Mouse (Mus musculus) liver, embryonic 11.5 days (tissue): ENCODE results near the gene Slc5a10. TPM values are rescaled to one million over a fixed set of nuclear protein-coding genes. Genes with fewer than 3 reads are reported as not detected.

Source experiments
- ATAC-seq: fragments of 200-750 bp; cut with Nextera tagmentation; replicated peaks from 2 replicates; pipeline ENCODE4 v1.8.0; 2017; ENCODE audit warnings: moderate number of reproducible peaks, mild to moderate bottlenecking, moderate TSS enrichment, moderate library complexity; ENCODE audit not compliant: low FRiP score
- DNase-seq: peaks from one replicate; pipeline ENCODE4 v3.0.0-alpha.2; 2017; ENCODE audit warnings: low spot score
- H3K27ac ChIP-seq: fragments of 300-500 bp; sonication (generic); 2 replicates; pipeline ENCODE4 v1.5.1; 2014; ENCODE audit warnings: mild to moderate bottlenecking, low read depth, low read length, control low read depth
- H3K27me3 ChIP-seq: fragments of 300-500 bp; sonication (generic); replicated peaks from 2 replicates; pipeline ENCODE4 v1.6.1; 2014; ENCODE audit warnings: low read length, mixed read lengths; ENCODE audit not compliant: control insufficient read depth, insufficient read depth
- H3K36me3 ChIP-seq: fragments of 300-500 bp; sonication (generic); 2 replicates; pipeline ENCODE4 v1.6.1; 2014; ENCODE audit warnings: mild to moderate bottlenecking, low read length, moderate library complexity, mixed read lengths; ENCODE audit not compliant: control insufficient read depth, insufficient read depth
- H3K4me1 ChIP-seq: fragments of 300-500 bp; sonication (generic); replicated peaks from 2 replicates; pipeline ENCODE4 v1.6.1; 2014; ENCODE audit warnings: low read length, mixed read lengths; ENCODE audit not compliant: control insufficient read depth, insufficient read depth
- H3K4me2 ChIP-seq: fragments of 300-500 bp; sonication (generic); 2 replicates; pipeline ENCODE4 v1.6.1; 2014; ENCODE audit warnings: mild to moderate bottlenecking, control low read depth, moderate library complexity
- H3K4me3 ChIP-seq: fragments of 300-500 bp; sonication (generic); 2 replicates; pipeline ENCODE4 v1.5.1; 2014; ENCODE audit warnings: low read depth, low read length, control low read depth
- H3K9ac ChIP-seq: fragments of 300-500 bp; sonication (generic); 2 replicates; pipeline ENCODE4 v1.6.1; 2014; ENCODE audit warnings: low read depth, low read length, control low read depth
- H3K9me3 ChIP-seq: fragments of 300-500 bp; sonication (generic); 2 replicates; pipeline ENCODE4 v1.6.1; 2016; ENCODE audit warnings: low read length, inconsistent platforms, mixed read lengths; ENCODE audit not compliant: control insufficient read depth
- WGBS: fragments of 180-500 bp; shearing (Covaris S2); extraction: QIAGEN DNeasy Blood & Tissue Kit; methylation state at CpG from one replicate; pipeline ENCODE4 v1.1.7; 2014; 5-methylcytosine and 5-hydroxymethylcytosine counted together
- polyA plus RNA-seq: library from polyadenylated mRNA; unstranded; fragments of >200 nt; fragmentation: Nextera tagmentation; extraction: Ambion mirVana; gene quantifications from 2 replicates; pipeline ENCODE4 v1.2.1, GENCODE M21; 2014

The Slc5a10 gene
- polyA plus RNA-seq, 1 experiment from 2014 or later: not detected

DNA sequence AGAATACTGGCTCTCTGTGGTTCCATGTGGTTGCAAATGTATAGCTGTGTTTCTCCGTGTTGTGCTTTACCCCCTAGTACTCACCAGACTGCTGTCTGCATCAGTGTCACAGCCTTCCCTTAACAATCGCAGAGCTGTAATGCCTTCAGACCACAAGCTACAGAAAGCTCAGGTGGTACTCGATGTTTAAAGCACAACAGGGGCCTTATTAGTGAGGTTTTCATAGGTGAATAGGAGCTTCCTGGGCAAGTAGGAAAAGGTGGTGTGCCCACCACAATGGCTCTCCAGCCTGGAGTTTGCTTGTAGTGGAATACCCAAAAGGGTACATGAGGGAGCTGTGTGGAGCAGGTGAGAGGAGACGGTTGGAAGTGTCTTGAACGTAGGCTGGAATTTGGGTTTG lies 68.4 kb downstream of the Slc5a10 start:
- no peaks in the 10 kb centered on the region for H3K9me3 ChIP-seq
- H3K4me3 ChIP-seq: no peak overlapping the region
- H3K27ac ChIP-seq: no peak overlapping the region
- H3K4me2 ChIP-seq: no peak overlapping the region
- H3K27me3 ChIP-seq: no peaks in the 10 kb centered on the region
- 86% methylated on average over 5 of the region's 5 CpGs for WGBS
- no peaks in the 10 kb centered on the region for H3K36me3 ChIP-seq
- no peak overlapping the region for H3K9ac ChIP-seq
- DNase-seq (no peak), ATAC-seq (no peak)
- H3K4me1 ChIP-seq: no peaks in the 10 kb centered on the region

- Histone ChIP-seq H3K4me2 (no peak overlapping the region), H3K27ac (no peak overlapping the region), H3K4me1 (no peaks in the 10 kb centered on the region), H3K36me3 (no peaks in the 10 kb centered on the region), H3K27me3 (no peaks in the 10 kb centered on the region), H3K9ac (no peak overlapping the region), H3K9me3 (no peaks in the 10 kb centered on the region), H3K4me3 (no peak overlapping the region)
- WGBS: 77% methylated on average over 9 of the region's 9 CpGs
- no peak for DNase-seq
- no peak for ATAC-seq
Observed at GRCm38 (mm10) chr11:61650470-61651265, 70.0 kb downstream of the Slc5a10 start.

- H3K36me3 ChIP-seq: no peaks in the 10 kb centered on the region
- H3K4me1 ChIP-seq: no peaks in the 10 kb centered on the region
- H3K4me3 ChIP-seq: no peak overlapping the region
- no peaks in the 10 kb centered on the region for H3K27me3 ChIP-seq
- 83% methylated on average over 4 of the region's 4 CpGs for WGBS
- ATAC-seq: no peak
- H3K4me2 ChIP-seq: no peak overlapping the region
- DNase-seq: no peak
- no peaks in the 10 kb centered on the region for H3K9me3 ChIP-seq
- no peak overlapping the region for H3K9ac ChIP-seq
- H3K27ac ChIP-seq: no peak overlapping the region
Observed at GRCm38 (mm10) chr11:61649626-61650025, 71.0 kb downstream of the Slc5a10 start.

GRCm38 (mm10) chr11:61649163-61649580 lies 71.5 kb downstream of the Slc5a10 start:
- ATAC-seq (no peak), DNase-seq (no peak)
- WGBS: 89% methylated on average over 5 of the region's 5 CpGs
- no peaks in the 10 kb centered on the region for H3K36me3 ChIP-seq
- H3K9ac ChIP-seq: no peak overlapping the region
- no peaks in the 10 kb centered on the region for H3K27me3 ChIP-seq
- no peak overlapping the region for H3K4me3 ChIP-seq
- H3K4me2 ChIP-seq: no peak overlapping the region
- no peaks in the 10 kb centered on the region for H3K9me3 ChIP-seq
- no peaks in the 10 kb centered on the region for H3K4me1 ChIP-seq
- no peak overlapping the region for H3K27ac ChIP-seq

DNA sequence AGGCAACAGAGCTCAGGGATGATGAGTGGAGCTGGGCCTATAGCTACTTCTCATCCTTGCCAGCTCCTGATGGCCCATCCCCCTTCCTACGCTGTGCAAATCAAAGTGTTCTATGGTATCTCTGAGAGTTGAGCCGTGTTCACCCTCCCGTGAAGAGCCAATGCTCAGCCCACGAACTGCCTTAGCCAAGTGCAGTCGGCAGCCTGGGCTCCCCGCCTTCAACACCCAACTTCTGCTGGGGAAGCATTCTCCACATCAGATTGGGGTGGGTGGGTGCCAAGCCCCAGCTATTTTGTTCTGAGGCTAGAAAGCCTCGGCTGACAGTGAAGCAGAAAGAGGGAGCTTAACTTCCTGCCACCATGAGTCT lies 71.9 kb downstream of the Slc5a10 start:
- WGBS: 62% methylated on average over 7 of the region's 7 CpGs
- no peaks in the 10 kb centered on the region for H3K27me3 ChIP-seq
- H3K36me3 ChIP-seq: no peaks in the 10 kb centered on the region
- no peaks in the 10 kb centered on the region for H3K4me1 ChIP-seq
- no peak overlapping the region for H3K9ac ChIP-seq
- no peak overlapping the region for H3K27ac ChIP-seq
- ATAC-seq: no peak
- H3K9me3 ChIP-seq: no peaks in the 10 kb centered on the region
- no peak overlapping the region for H3K4me2 ChIP-seq
- no peak for DNase-seq
- no peak overlapping the region for H3K4me3 ChIP-seq

DNA sequence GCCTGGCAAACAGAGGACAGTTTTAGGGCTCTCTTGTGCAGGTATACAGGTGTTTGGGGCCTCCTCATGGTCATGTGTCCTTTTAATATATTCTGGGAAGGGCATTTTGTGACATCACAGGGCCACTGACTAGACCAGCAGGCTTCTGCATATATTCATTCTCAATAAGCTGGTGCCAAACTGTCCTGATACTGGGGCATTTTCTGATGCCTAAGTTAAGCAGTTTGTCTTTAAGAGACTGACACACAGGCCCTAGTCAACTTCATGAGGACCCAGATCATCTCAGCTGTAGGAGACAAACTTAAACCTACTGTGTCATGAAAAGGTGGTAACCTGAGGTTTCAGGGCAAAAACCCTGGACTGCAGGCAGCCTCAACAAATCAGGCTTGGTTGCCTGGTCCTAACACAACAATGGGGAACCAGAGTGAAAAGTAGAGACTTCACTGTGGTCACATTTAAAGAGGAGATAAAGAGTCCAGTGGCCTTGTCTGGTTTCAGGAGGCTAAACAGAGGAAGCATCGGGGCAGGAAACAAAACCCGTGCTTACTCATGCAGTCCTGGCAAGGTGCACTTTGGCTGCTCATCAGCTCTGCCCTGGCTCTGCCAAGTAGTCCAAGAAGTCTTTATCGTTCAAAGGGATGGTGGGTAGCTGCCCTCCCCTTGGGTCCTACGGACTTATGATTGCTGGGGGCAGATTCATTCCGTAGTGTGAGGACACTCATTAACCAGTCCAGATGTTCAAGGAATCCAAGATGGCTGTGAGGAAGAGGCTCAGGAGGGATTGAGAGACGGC lies 72.5 kb downstream of the Slc5a10 start:
- ATAC-seq: no peak
- no peaks in the 10 kb centered on the region for H3K9me3 ChIP-seq
- H3K9ac ChIP-seq: no peak overlapping the region
- no peak overlapping the region for H3K4me2 ChIP-seq
- H3K4me3 ChIP-seq: no peak overlapping the region
- no peak for DNase-seq
- H3K4me1 ChIP-seq: no peaks in the 10 kb centered on the region
- no peaks in the 10 kb centered on the region for H3K27me3 ChIP-seq
- 60% methylated on average over 6 of the region's 6 CpGs for WGBS
- H3K36me3 ChIP-seq: no peaks in the 10 kb centered on the region
- no peak overlapping the region for H3K27ac ChIP-seq

GRCm38 (mm10) chr11:61647110-61647910 lies 73.3 kb downstream of the Slc5a10 start:
- DNase-seq (no peak), ATAC-seq (no peak)
- no peaks in the 10 kb centered on the region for H3K4me1 ChIP-seq
- no peak overlapping the region for H3K27ac ChIP-seq
- no peaks in the 10 kb centered on the region for H3K27me3 ChIP-seq
- H3K9ac ChIP-seq: no peak overlapping the region
- no peaks in the 10 kb centered on the region for H3K9me3 ChIP-seq
- no peak overlapping the region for H3K4me2 ChIP-seq
- H3K36me3 ChIP-seq: no peaks in the 10 kb centered on the region
- no peak overlapping the region for H3K4me3 ChIP-seq
- 59% methylated on average over 10 of the region's 10 CpGs for WGBS

DNA sequence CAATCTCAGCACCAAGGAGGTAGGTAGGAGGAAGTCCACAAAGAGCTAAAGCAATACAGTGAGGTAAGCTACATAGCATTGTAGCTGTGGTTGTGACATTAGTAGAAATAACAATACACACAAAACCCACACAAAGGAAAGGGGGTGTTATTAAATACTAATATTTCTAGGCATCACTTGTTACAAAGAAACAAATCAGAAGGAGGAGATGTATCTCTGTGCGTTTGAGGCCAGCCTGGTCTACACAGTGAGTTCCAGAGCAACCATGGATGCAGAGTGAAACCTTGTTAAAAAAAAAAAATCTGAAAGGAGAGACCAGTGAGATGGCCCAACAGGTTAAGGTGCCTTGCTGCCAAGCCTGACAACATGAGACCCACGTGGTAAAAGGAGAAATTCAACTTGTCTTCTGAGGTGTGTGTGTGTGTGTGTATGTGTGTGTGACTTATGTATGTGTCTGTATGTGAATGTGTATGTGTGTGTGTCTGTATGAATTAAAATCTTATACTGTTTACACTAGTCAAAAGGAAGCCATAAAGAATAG lies 74.1 kb downstream of the Slc5a10 start:
- 70% methylated on average over 2 of the region's 2 CpGs for WGBS
- ATAC-seq: no peak

More for the DNA sequence above, 74.1 kb downstream of the Slc5a10 start:
- Histone ChIP-seq H3K36me3 (no peaks in the 10 kb centered on the region), H3K9me3 (no peaks in the 10 kb centered on the region), H3K27ac (no peak overlapping the region), H3K4me3 (no peak overlapping the region), H3K27me3 (no peaks in the 10 kb centered on the region), H3K4me2 (no peak overlapping the region), H3K4me1 (no peaks in the 10 kb centered on the region), H3K9ac (no peak overlapping the region)
- DNase-seq: no peak
